Mouse (Mus musculus): Measurements from ENCODE around the gene Psen2. TPM values are rescaled to one million over a fixed set of nuclear protein-coding genes. Genes with fewer than 3 reads are reported as not detected.

Psen2 gene
- polyA plus RNA-seq, 1 experiment from 2014 or later, result 9.4 TPM

DNA sequence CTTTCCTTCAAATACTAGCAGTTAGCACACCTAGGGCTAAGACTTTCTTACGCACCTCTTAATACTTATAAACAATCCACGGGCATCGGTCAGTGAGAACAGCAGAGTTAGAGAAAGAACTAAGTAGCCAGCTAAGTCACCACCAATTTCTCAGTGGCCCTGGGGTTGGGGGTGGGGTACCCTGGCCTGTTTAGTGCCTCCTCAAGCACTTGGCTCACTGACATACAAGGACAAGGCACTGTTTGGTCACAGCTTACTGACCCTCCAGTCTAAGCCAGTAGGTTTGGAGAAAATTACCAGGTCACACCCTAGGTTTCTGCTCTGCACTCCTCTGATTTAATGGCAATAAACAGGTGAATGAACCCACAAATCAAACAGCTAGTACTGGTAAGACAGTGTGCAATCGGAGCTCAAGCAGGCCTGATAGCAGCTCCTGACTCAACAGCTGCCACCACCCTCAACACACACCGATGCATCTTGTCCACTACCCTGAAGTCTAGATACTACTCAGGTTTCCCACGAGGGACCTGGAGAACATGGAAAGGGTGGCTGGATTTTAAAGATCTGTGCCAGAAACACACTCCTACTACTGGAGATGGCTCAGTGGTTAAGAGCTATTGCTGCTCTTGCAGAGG, 79.6 kb downstream of the Psen2 start:
- H3K36me3 ChIP-seq, result no peaks in the 10 kb centered on the region
- H3K4me2 ChIP-seq, result no peak overlapping the region
- no peak overlapping the region for H3K9ac ChIP-seq
- H3K27ac ChIP-seq, result no peak overlapping the region
- H3K4me3 ChIP-seq, result no peak overlapping the region
- no peaks in the 10 kb centered on the region for H3K4me1 ChIP-seq
- no peak for ATAC-seq (ENCODE audit: insufficient number of reproducible peaks, insufficient read depth, low FRiP score, low TSS enrichment, low read depth)
- WGBS, result 84% methylated on average over 6 of the region's 6 CpGs
- H3K27me3 ChIP-seq, result no peaks in the 10 kb centered on the region
- H3K9me3 ChIP-seq, result no peaks in the 10 kb centered on the region

DNA sequence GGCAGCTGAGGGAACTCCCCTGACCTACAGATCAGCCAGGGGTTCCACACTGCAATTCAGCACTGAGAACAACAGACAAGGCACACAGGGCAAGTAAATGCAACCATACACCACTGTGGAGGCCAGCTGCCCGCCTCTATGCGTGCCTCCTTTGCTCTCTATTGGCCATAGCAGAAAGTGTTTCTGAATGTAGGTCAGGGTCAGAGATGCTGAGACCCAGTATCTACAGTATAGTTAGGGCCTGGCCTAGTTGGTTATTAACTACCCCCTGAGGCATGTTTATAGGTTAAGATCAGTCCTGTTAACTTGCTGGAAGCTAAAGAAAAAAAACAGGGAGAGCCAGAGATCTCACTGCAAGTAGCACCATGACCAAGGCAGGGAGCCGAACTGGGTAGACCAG, 80.5 kb downstream of the Psen2 start:
- ATAC-seq (ENCODE audit: insufficient number of reproducible peaks, insufficient read depth, low FRiP score, low TSS enrichment, low read depth), result no peak
- H3K4me2 ChIP-seq, result no peak overlapping the region
- no peaks in the 10 kb centered on the region for H3K36me3 ChIP-seq
- H3K27ac ChIP-seq, result no peak overlapping the region
- no peaks in the 10 kb centered on the region for H3K4me1 ChIP-seq
- H3K9me3 ChIP-seq, result no peaks in the 10 kb centered on the region
- WGBS, result 62% methylated on average over 3 of the region's 3 CpGs
- no peak overlapping the region for H3K4me3 ChIP-seq
- H3K9ac ChIP-seq, result no peak overlapping the region
- H3K27me3 ChIP-seq, result no peaks in the 10 kb centered on the region

DNA sequence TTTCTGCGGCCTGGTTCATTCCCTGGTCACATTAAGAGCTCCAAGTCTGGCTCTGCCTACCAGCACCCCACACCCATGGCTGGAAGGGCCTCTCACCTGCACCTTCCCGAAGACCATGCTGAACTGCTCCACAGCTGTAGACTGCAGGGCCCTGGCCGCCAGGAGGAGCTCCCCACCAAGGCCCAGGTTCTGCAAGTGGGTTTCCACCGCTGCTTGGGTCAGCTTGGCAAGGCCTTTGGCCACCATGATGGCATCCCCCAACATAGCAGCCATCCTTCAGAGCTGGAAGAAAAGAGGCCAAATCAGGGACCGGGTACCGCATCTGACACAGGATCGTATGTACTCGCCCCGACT, 81.3 kb downstream of the Psen2 start:
- Histone ChIP-seq H3K4me3 (no peak overlapping the region), H3K9me3 (no peaks in the 10 kb centered on the region), H3K4me2 (no peak overlapping the region), H3K27me3 (no peaks in the 10 kb centered on the region), H3K36me3 (no peaks in the 10 kb centered on the region), H3K4me1 (no peaks in the 10 kb centered on the region), H3K9ac (no peak overlapping the region), H3K27ac (no peak overlapping the region)
- 89% methylated on average over 9 of the region's 9 CpGs for WGBS
- ATAC-seq (ENCODE audit: insufficient number of reproducible peaks, insufficient read depth, low FRiP score, low TSS enrichment, low read depth), result no peak

DNA sequence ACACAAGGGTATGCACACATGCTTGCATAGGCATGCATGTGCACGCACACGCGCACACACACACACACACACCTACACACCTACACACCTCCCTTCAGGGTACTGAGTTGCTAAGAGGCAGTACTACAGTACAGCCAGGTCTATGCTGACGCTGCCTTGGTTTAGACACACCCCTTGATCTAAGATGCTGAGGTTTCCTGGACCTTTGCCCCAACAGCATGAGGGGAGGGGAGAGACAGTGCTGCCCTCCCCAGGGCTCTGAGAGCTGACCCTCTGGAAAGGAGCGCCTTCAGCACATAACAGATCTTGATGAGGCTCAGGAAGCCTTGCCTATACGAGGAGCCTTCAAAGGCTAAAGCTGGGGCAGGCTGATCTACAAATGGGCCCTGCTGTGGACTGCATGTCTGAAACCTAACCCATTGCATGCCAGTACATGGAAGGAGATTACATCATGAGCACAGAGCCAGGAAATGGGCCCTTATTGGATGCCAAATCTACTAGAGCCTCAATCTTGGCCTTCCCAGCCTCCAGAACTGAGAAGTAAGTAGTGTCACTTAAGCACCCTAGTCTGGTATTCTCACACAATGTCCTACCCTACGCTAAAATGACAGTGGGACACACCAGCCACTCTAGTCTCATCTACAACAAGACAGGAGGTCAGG, 81.8 kb downstream of the Psen2 start:
- Histone ChIP-seq H3K9ac (no peak overlapping the region), H3K27me3 (no peaks in the 10 kb centered on the region), H3K4me1 (no peaks in the 10 kb centered on the region), H3K4me2 (no peak overlapping the region), H3K36me3 (no peaks in the 10 kb centered on the region), H3K4me3 (no peak overlapping the region), H3K27ac (no peak overlapping the region), H3K9me3 (no peaks in the 10 kb centered on the region)
- ATAC-seq (ENCODE audit: insufficient number of reproducible peaks, insufficient read depth, low FRiP score, low TSS enrichment, low read depth), result no peak
- WGBS, result 81% methylated on average over 7 of the region's 7 CpGs

DNA sequence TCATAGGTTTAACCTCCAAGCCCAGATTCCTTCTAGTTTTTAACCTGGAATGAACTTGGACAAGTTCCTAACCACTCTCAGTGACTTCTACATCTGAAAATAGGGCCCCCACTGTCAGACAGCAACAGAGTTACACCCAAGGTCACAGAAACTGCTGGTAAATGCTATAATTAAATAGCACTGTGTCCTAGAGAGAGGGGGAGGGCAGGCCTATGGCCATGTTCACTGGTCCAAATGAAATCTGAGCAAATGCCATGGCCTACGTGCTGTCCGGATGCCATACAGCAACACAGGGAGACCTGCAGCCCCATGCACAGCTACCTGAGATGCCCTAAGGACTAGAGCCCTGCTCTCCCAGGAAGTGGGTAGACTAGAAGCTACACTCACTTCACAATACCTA, 83.4 kb downstream of the Psen2 start:
- Histone ChIP-seq H3K36me3 (no peaks in the 10 kb centered on the region), H3K4me1 (no peaks in the 10 kb centered on the region), H3K4me2 (no peak overlapping the region), H3K27ac (no peak overlapping the region), H3K9me3 (no peaks in the 10 kb centered on the region), H3K27me3 (no peaks in the 10 kb centered on the region), H3K9ac (no peak overlapping the region), H3K4me3 (no peak overlapping the region)
- ATAC-seq (ENCODE audit: insufficient number of reproducible peaks, insufficient read depth, low FRiP score, low TSS enrichment, low read depth), result no peak
- WGBS, result 71% methylated on average over 2 of the region's 2 CpGs

DNA sequence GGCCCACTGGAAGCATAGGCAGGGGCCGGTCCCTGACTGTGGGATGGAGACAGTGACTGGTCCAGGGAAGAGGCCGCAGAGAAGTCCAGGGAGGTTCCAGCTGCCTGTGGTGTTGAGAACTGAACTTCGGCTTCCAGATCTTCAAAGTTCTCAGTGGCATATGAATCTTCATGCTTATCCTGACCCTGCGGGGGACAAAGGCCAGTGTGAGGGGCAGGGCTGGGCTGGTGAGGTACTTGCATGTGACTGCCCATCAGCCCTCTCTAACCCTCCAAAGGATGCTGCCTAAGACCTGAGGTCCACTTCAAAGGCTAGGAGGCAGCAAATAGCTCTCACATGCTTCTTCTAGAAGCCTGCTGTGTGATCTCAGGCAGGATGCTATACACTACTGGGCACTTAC, 84.1 kb downstream of the Psen2 start:
- no peak overlapping the region for H3K4me2 ChIP-seq
- H3K9ac ChIP-seq, result no peak overlapping the region
- no peaks in the 10 kb centered on the region for H3K9me3 ChIP-seq
- no peak overlapping the region for H3K4me3 ChIP-seq
- WGBS, result 90% methylated on average over 4 of the region's 4 CpGs
- no peaks in the 10 kb centered on the region for H3K27me3 ChIP-seq
- H3K36me3 ChIP-seq, result no peaks in the 10 kb centered on the region
- no peak for ATAC-seq (ENCODE audit: insufficient number of reproducible peaks, insufficient read depth, low FRiP score, low TSS enrichment, low read depth)
- no peaks in the 10 kb centered on the region for H3K4me1 ChIP-seq
- no peak overlapping the region for H3K27ac ChIP-seq

DNA sequence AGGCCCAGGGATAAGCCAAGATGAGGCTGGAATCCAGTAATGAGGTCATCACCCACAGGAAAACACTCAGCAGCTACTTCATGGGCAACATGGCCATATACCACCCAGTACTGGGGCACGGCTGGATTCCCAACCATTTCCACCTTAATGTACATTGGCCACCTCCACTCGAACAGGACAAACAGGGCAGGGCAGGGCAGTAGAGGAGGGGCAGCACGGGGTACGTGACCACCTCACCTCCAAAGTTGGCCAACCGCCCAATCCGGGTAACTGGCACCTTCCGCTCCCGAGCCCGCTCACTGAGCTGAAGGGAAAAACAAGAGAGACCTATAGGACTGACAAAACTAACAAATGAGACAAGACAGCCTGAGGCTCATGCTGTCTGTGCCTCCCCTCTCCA, 84.9 kb downstream of the Psen2 start:
- Histone ChIP-seq H3K4me2 (no peak overlapping the region), H3K9ac (no peak overlapping the region), H3K4me3 (no peak overlapping the region), H3K36me3 (no peaks in the 10 kb centered on the region), H3K27me3 (no peaks in the 10 kb centered on the region), H3K27ac (no peak overlapping the region), H3K9me3 (no peaks in the 10 kb centered on the region), H3K4me1 (no peaks in the 10 kb centered on the region)
- 84% methylated on average over 9 of the region's 9 CpGs for WGBS
- ATAC-seq (ENCODE audit: insufficient number of reproducible peaks, insufficient read depth, low FRiP score, low TSS enrichment, low read depth), result no peak

Other genes with a start within 250 kb of the Psen2 start
- 4.1 and 5.3 TPM in 2 replicates for gene Coq8a, start 63.8 kb downstream of the Psen2 start, polyA plus RNA-seq (2015; fragmentation: Nextera tagmentation; extraction: Ambion mirVana)
- gene Itpkb, start 67.0 kb upstream of the Psen2 start, polyA plus RNA-seq (2015; fragmentation: Nextera tagmentation; extraction: Ambion mirVana), result 11.2 and 12.2 TPM in 2 replicates
- 0.31 and 1.9 TPM in 2 replicates for gene Stum, start 220.1 kb upstream of the Psen2 start, polyA plus RNA-seq (2015; fragmentation: Nextera tagmentation; extraction: Ambion mirVana)